Mouse (Mus musculus) urinary bladder, adult 18-20 months (tissue): ENCODE results near the gene Olfr623.

Source experiments
- DNase-seq, 2 experiments: peaks; one replicate each; pipeline ENCODE4 v3.0.0; 2022; ENCODE audit warnings: low spot score in 2 of 2, mixed read lengths in 2 of 2

Olfr623 gene

GRCm38 (mm10) chr7:103663598-103663997 lies at the start of gene Olfr623:
Gene Olfr623 (minus strand): TSS chr7:103663698.
- DNase-seq: no peak

- DNase-seq: peak in 1 of 2 experiments; percentile 2
Measured at GRCm38 (mm10) chr7:103712024-103712423, 48.5 kb upstream of the Olfr623 start.

DNA sequence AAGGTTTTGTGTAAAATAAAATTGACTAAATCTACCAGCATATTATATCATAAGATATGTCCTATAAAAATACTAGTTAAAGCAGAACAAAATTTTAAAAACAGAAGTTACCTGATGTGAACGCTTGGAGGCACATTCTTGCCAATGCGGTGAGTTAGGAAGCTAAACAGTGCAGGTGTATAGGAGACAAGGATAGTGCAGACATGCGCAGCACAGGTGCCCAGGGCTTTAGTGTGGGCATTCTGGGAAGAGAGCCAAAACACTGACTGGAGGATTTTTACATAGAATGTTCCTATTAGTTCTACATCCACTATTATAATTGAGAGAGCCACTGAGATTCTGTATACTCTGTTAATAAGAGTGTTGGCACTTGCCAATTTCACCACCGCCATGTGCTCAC lies 36.0 kb upstream of the Olfr623 start:
- DNase-seq: no peak

- no peak for DNase-seq
Measured at GRCm38 (mm10) chr7:103682420-103682819, 18.9 kb upstream of the Olfr623 start, which contains the start of gene Olfr625-ps1. Gene Olfr625-ps1 (plus strand): TSS chr7:103682720.

DNA sequence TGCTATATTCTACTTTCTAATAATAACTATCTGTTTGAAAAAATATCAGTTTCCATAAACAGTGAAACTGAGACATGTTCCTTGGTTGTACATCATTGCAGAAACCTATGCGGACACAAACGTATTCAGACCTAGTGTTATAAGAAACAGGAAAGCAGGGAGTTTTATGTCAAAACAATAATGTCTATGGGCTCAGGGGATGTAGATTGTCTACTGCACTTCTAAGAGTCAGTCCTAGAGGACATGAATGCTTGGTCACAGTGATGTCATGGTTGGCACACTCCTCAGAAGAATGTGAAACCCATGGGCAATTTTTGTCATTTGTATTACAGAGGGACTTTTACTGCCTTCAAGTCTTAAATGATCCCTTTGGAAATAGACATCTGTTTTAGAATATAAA lies 7.6 kb upstream of the Olfr623 start, which contains the start of gene Olfr624:
Gene Olfr624, minus strand, starts transcription at position 101 of the 400 bp plus-strand sequence.
- no peak for DNase-seq

DNA sequence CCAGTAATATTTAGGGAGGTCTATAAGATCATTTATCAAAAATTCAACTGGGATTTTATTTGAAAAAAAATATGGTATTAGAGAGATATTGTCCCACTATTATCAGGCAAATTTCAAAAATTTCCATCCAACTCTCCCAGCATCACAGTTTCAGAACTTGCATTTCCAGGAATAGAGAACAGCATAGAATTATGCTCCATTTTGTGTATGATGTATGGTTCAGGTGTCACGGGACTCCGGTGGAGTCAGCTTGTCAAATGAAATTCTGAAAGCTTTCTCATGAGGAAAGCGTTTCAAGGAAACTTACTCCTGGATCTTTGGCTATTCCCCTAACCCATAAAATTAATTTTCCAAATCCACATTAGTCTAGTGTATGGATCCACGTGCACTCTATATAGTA lies 19.4 kb downstream of the Olfr623 start:
- DNase-seq: no peak

- DNase-seq: no peak
Measured at GRCm38 (mm10) chr7:103642602-103643001, 20.9 kb downstream of the Olfr623 start, which contains the start of gene Olfr622. Gene Olfr622 (minus strand): TSS chr7:103642702.

DNA sequence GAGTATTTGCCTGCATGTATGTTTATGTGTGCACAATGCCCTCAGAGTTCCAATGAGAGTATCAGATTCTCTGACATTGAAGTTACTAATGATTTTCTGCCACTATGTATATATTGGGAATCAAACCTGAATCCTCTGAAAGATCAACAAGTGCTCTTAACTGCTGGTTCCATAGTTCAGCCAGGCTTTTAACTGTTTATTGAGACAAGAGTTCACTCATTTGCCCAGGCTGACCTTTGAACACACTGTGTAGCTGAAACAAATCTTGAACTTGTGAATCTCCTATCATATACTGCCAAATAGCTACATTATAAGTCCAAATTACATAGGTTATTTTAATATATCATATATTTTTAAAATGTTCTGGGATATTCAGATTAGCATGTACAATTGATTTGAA lies 26.7 kb downstream of the Olfr623 start:
- no peak for DNase-seq

DNA sequence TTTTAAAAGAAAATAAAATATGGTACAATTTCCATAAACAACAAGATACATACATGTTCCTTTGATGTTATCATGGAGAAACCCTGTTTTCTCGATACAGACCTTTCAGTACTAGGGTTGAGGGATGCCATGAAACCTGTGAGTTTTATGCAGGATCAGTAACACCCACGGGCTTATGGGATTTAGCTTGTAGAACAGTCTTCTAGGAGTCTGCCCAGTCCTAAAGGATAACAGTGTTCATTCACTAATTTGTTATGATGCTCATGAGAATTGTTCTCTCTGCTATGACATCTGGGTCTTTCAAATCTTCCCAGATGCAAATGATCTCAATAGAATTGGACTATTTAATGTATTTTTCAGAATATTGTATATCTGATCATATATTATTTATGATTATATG lies 51.1 kb downstream of the Olfr623 start, which contains the start of gene Olfr620:
Gene Olfr620, minus strand, starts transcription at position 101 of the 400 bp plus-strand sequence.
- no peak for DNase-seq
